Mouse (Mus musculus) hematopoietic stem cell, adult 5-6 weeks (primary cell): ENCODE data around the gene Babam1. TPM values are rescaled to one million over a fixed set of nuclear protein-coding genes. Genes with fewer than 3 reads are reported as not detected.

Source experiments
- ATAC-seq, 2 experiments: fragments of 125-278 bp in 1 of 2; replicated peaks in 1 of 2; 2 replicates each; pipeline ENCODE4 v1.8.0; 2016 to 2017; ENCODE audit warnings: inconsistent platforms in 2 of 2, mild to moderate bottlenecking in 2 of 2, moderate number of reproducible peaks in 2 of 2, low read depth in 1 of 2, moderate TSS enrichment in 1 of 2; ENCODE audit not compliant: low FRiP score in 2 of 2, poor library complexity in 2 of 2, severe bottlenecking in 2 of 2, insufficient read depth in 1 of 2, low TSS enrichment in 1 of 2
- total RNA-seq: library from RNA; stranded (forward); fragments of 172-1452, 232-1000 nt; gene quantifications from 2 replicates; pipeline ENCODE4 v1.2.3, GENCODE M21; 2017

Gene Babam1
- total RNA-seq, 1 experiment from 2014 or later, result 85.8 TPM

DNA sequence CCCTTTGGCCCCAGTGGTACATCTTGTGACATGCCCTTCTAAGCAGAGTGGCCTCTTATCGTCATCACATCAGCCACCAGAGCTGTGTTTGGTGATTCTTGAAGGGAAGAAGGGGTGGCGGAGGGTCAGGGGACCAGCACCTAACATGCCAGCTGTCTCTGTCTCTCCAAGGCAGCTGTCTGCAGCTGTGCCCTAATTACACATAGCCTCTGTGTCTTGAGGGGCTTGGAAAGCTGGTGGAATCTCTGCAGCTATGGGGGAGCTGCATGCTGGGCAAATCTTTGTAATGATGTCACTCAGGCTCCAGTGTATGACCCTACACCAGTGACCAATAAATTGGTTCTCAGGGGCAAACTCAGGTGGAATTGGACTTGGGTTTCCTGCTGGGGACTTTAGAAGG lies 56.0 kb downstream of the Babam1 start:
- no peak for ATAC-seq

Other genes starting within 250 kb of the Babam1 start
- 43.6 and 45.6 TPM in 2 replicates for gene Myo9b, start 124.1 kb upstream of the Babam1 start, total RNA-seq
- 45.8 and 54.6 TPM in 2 replicates for gene Haus8, start 123.9 kb upstream of the Babam1 start, total RNA-seq
- 178 and 190 TPM in 2 replicates for gene Use1, start 30.0 kb upstream of the Babam1 start, total RNA-seq
- 14.6 and 16.5 TPM in 2 replicates for gene Ocel1, start 25.6 kb upstream of the Babam1 start, total RNA-seq
- gene Nr2f6, start 14.9 kb upstream of the Babam1 start, total RNA-seq, result 1.7 and 15.0 TPM in 2 replicates
- gene Ushbp1, start 1.1 kb upstream of the Babam1 start, total RNA-seq, result not detected in 2 replicates
- 7.1 and 14.8 TPM in 2 replicates for gene Ankle1, start 9.1 kb downstream of the Babam1 start, total RNA-seq
- gene Abhd8, start 66.8 kb downstream of the Babam1 start, total RNA-seq, result 19.8 and 20.7 TPM in 2 replicates
- gene Mrpl34, start 68.1 kb downstream of the Babam1 start, total RNA-seq, result 35.8 and 61.7 TPM in 2 replicates
- gene Dda1, start 72.3 kb downstream of the Babam1 start, total RNA-seq, result 15.8 and 18.9 TPM in 2 replicates
- 6.7 and 9.2 TPM in 2 replicates for gene Ano8, start 89.1 kb downstream of the Babam1 start, total RNA-seq
- 8.8 and 14.1 TPM in 2 replicates for gene Gtpbp3, start 91.2 kb downstream of the Babam1 start, total RNA-seq
- 0.38 TPM in 1 of 2 replicates, not detected in the other for gene Plvap, start 114.9 kb downstream of the Babam1 start, total RNA-seq
- gene Ccdc194, start 128.8 kb downstream of the Babam1 start, total RNA-seq, result not detected in 2 replicates
- gene Bst2, start 140.6 kb downstream of the Babam1 start, total RNA-seq, result 65.1 and 74.2 TPM in 2 replicates
- gene Mvb12a, start 146.1 kb downstream of the Babam1 start, total RNA-seq, result 37.2 and 60.0 TPM in 2 replicates
- 0.38 TPM in 1 of 2 replicates, not detected in the other for gene Tmem221, start 162.0 kb downstream of the Babam1 start, total RNA-seq
- 0.40 and 0.50 TPM in 2 replicates for gene Nxnl1, start 169.7 kb downstream of the Babam1 start, total RNA-seq
- gene Slc27a1, start 172.0 kb downstream of the Babam1 start, total RNA-seq, result 13.3 and 16.6 TPM in 2 replicates
- gene Pgls, start 195.3 kb downstream of the Babam1 start, total RNA-seq, result 51.4 and 93.2 TPM in 2 replicates
- 1.0 and 9.7 TPM in 2 replicates for gene Fam129c, start 200.8 kb downstream of the Babam1 start, total RNA-seq
- 53.6 and 78.4 TPM in 2 replicates for gene Colgalt1, start 214.1 kb downstream of the Babam1 start, total RNA-seq